Mouse (Mus musculus) mouse embryonic stem cell (cell line): ENCODE data around the gene 2010111I01Rik.

Source experiments
- in situ Hi-C, 2 experiments: fragments of 300-500 bp; cut with MboI; formaldehyde crosslinking; loops; 1 replicate in 1 of 2; 3 replicates in 1 of 2; pipeline ENCODE4 v1.14.3; 2019 to 2020; ENCODE audit warnings: low sequenced_read_pairs in 2 of 2, low pct_unique_long_range_greater_than_20kb in 1 of 2, mixed read lengths in 1 of 2; ENCODE audit not compliant: unreplicated experiment in 1 of 2

2010111I01Rik gene

GRCm38 (mm10) chr13:63092874-63093273, 128.2 kb downstream of the 2010111I01Rik start:
- in situ Hi-C loops: no loop called here

DNA sequence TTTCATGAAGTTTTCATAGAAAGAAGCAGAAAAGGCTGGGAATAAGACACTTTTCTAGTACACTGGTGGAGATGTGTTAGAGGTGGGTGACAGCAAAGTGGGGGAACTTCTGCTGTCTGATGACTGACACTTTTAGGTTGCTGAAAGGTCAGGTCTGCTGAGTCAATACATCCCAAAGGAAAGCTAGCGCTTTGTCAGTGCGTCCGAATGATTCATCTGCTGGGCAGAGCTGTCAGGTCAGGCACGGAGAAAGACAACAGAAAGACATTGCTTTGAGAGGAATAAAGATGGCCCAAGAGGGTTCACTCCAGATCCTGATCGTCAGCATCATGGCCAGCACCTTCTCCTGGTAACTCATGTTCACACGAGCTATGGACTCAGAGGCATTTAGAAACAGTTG, 128.9 kb downstream of the 2010111I01Rik start:
- in situ Hi-C loops: no loop called here

DNA sequence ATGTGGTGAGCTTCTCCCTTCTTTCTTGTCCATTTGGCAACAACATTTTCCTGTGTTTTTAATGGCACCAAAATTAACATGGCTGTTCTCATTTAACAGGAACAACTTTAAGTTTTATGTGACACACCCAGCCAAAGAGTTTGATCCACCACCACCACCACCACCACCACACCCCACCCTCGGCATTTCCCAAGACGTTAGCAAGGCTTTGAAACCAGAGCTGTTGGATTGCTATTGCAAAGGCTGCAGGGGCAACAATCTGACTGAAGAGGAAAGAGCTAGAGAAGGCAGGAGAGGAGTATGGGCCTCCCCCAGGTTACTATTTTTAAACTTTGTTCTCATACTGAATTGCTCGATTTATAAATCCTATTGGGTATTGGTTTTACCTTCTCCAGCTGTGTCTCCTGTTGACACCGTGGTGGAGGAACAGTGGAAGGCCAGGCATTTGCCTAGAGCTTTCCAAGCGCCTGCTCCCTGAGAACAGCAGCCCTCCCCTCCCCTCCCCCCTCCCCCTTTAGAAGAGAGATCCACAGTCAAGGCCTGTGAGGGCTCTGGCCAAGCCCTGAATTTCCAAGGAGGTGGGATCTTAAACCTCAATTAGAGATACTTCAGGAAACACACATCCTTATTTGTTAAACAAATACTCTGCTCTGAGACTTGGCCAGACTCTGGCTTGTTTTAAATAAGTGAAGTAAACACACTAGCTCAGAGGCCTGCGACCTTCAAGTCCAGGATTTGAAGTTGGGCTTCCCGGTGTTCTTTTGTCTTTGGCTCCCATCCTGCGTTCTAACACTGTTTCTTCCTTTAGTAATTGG, 129.8 kb downstream of the 2010111I01Rik start:
- in situ Hi-C loops: no loop called here

- in situ Hi-C loops: no loop called here
These were observed 132.1 kb downstream of the 2010111I01Rik start for GRCm38 (mm10) chr13:63096764-63097163.

GRCm38 (mm10) chr13:63097440-63097930, 132.8 kb downstream of the 2010111I01Rik start:
- in situ Hi-C loops: no loop called here

DNA sequence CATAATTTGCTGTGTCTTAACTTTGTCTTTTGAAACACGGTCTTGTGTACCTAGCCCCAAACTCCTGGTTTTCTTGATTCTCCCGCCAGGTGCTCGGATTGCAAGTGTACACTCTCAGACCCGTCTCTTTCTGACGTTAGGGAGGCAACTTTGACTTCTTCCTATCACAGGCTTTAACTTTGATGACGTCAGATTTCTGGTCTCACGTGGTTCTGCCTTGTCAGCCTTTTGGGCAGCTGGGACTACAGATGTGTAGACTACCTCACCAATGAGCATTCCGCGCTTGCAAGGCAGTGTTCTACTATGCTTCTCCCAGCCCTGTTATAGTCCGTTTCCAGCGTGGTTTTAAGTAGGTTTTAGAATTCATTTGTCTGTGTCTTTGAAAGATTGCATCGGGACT, 137.1 kb downstream of the 2010111I01Rik start:
- in situ Hi-C loops: no loop called here

DNA sequence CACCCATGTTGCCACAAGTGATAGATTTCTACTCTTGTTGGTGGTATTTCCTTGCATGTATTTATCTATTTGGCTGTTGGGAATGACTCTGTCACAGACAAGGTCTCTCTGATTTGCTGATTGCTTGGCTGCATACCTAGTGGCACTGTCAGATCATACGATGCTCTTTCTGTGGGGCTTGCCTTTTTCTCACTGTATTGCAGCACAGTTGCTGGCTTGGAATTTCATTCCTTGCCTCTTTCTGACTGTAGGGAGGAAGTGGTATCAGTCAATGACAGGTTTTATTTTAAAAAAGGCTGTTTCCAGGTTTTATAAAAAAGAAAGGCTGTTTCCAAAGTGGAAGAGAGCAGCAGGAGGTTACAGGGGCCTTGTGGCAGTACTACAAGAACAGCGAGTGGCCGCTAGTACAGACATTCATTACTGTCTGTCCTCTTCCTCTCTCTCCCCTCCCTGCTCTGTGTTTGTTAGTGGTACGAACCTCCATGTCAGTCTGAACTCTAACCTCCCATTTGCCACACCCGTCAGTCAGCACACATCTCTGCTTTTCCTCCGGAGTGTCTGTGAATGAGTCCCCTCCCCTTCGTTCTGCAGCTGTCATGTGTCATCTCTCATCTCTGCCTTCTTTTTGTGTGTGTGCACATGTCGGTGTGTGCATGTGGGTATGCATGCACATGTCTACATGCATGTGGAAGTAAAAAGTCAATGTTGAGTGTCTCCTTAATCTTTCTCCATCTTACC, 138.3 kb downstream of the 2010111I01Rik start:
- in situ Hi-C loops: no loop called here

DNA sequence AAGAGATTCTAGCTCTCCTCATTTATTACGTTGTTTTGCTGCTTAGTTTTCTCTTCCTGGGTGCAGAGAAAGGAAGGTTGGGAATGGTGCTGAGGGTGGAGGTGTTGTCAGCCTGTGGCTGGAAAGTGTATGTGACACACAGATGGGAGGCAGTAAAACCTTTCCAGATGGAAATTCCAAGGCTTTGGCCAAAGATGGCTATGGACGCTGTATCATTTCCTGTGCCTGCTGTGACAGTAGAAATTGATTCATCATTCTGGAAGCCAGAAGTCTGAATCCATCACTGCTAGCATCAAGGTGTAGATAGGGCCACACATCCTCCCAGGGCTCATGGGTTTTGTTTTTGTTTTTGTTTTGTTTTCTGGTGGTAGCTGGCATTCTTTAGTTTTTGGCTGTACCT, 141.9 kb downstream of the 2010111I01Rik start:
- in situ Hi-C loops: no loop called here

GRCm38 (mm10) chr13:63108601-63109000, 143.9 kb downstream of the 2010111I01Rik start:
- in situ Hi-C loops: no loop called here

DNA sequence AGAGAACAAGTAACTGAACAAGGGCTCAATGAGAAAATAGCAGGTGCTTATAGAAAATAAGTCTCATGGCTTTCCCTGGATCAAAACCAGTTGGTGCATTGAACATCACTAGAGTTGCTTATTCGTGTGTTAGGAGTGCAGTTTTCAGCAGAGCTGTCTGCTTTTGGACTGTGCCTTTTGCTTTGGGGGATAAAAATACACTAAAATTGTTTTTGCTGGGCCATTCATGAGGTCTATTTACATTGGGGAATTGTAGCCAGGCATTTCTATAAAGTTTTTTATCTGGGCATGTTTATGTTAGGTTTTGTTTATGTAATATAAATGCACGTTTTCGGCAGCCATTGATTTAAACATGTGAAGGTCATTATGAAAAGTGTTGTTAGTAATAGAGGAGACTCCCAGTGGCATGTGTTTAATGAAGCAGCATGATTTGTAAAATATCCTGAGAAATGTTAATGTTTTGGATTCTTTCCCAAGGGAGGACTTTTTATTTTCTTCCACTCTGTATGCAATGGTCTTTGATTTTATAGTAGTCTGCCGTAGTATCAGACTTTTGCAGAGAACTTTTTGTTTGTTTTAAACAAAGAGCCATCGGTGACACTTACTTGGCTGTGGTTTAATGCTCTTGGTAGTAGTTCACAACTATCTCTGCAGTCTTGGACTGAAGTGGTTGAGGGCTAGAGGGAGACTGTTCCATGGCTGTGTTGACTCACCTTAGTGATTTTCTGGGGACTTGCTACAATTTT, 146.8 kb downstream of the 2010111I01Rik start:
- in situ Hi-C loops: no loop called here

- in situ Hi-C loops: no loop called here
These were observed 147.4 kb downstream of the 2010111I01Rik start for GRCm38 (mm10) chr13:63112043-63112597.

- in situ Hi-C loops: no loop called here
These were observed 148.1 kb downstream of the 2010111I01Rik start for GRCm38 (mm10) chr13:63112598-63113372.

GRCm38 (mm10) chr13:63113881-63114301, 149.2 kb downstream of the 2010111I01Rik start:
- in situ Hi-C loops: no loop called here

GRCm38 (mm10) chr13:63115187-63115784, 150.6 kb downstream of the 2010111I01Rik start:
- in situ Hi-C loops: no loop called here

- in situ Hi-C loops: no loop called here
These were observed 152.9 kb downstream of the 2010111I01Rik start for GRCm38 (mm10) chr13:63117495-63118184.

GRCm38 (mm10) chr13:63118682-63119081, 154.0 kb downstream of the 2010111I01Rik start:
- in situ Hi-C loops: no loop called here

DNA sequence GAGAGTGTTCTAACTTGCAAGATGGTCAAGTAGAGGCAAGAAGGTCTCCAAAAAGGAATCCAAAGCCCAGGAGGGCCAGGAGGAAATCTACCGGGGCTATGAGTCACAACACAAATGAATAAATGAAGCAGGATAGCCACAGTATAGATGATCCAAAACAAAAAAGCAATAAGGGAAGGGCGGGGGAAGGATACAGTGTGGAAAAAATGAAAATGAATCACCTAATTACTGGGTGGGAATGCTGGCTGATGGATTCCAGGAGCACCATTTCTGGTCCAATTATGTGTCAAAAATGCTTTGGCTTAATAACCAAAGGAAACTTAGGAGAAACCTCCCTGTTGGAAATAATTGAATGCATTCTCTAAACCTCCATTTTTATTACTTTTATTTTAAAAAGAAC, 155.6 kb downstream of the 2010111I01Rik start:
- in situ Hi-C loops: no loop called here
